Mouse (Mus musculus): ENCODE measurements around the gene Psmb7.
A peak's percentile ranks its signal among the peaks of the same experiment; 100 is the strongest.

Psmb7 gene

GRCm38 (mm10) chr2:38641761-38642160, 2.1 kb downstream of the Psmb7 start:
- no peak for DNase-seq (ENCODE audit: low read depth, low spot score)

- DNase-seq (ENCODE audit: low read depth, low spot score): peak; percentile 20
Measured at GRCm38 (mm10) chr2:38637716-38638267, 6.1 kb downstream of the Psmb7 start.

GRCm38 (mm10) chr2:38630574-38630973, 13.3 kb downstream of the Psmb7 start:
- no peak for DNase-seq (ENCODE audit: low read depth, low spot score)

- DNase-seq (ENCODE audit: low read depth, low spot score): no peak
Measured at GRCm38 (mm10) chr2:38629451-38629850, 14.4 kb downstream of the Psmb7 start.

- DNase-seq (ENCODE audit: low read depth, low spot score): no peak
Measured at GRCm38 (mm10) chr2:38628801-38629200, 15.1 kb downstream of the Psmb7 start.

- DNase-seq (ENCODE audit: low read depth, low spot score): no peak
Measured at GRCm38 (mm10) chr2:38623821-38624590, 19.9 kb downstream of the Psmb7 start.

GRCm38 (mm10) chr2:38623411-38623810, 20.5 kb downstream of the Psmb7 start:
- DNase-seq (ENCODE audit: low read depth, low spot score): no peak

GRCm38 (mm10) chr2:38621610-38622021, 22.3 kb downstream of the Psmb7 start:
- DNase-seq (ENCODE audit: low read depth, low spot score): no peak

- no peak for DNase-seq (ENCODE audit: low read depth, low spot score)
Measured at GRCm38 (mm10) chr2:38621076-38621475, 22.8 kb downstream of the Psmb7 start.

- DNase-seq (ENCODE audit: low read depth, low spot score): no peak
Measured at GRCm38 (mm10) chr2:38619777-38620176, 24.1 kb downstream of the Psmb7 start.

- DNase-seq (ENCODE audit: low read depth, low spot score): no peak
Measured at GRCm38 (mm10) chr2:38616956-38617872, 26.7 kb downstream of the Psmb7 start.

- DNase-seq (ENCODE audit: low read depth, low spot score): peak; percentile 52
Measured at GRCm38 (mm10) chr2:38616072-38616471, 27.8 kb downstream of the Psmb7 start.

GRCm38 (mm10) chr2:38614437-38614836, 29.4 kb downstream of the Psmb7 start:
- DNase-seq (ENCODE audit: low read depth, low spot score): no peak

GRCm38 (mm10) chr2:38613576-38613975, 30.3 kb downstream of the Psmb7 start:
- DNase-seq (ENCODE audit: low read depth, low spot score): no peak

- no peak for DNase-seq (ENCODE audit: low read depth, low spot score)
Measured at GRCm38 (mm10) chr2:38612596-38612995, 31.3 kb downstream of the Psmb7 start.

GRCm38 (mm10) chr2:38610161-38610560, 33.7 kb downstream of the Psmb7 start:
- peak; percentile 16 for DNase-seq (ENCODE audit: low read depth, low spot score)

GRCm38 (mm10) chr2:38609310-38609709, 34.6 kb downstream of the Psmb7 start:
- no peak for DNase-seq (ENCODE audit: low read depth, low spot score)

- DNase-seq (ENCODE audit: low read depth, low spot score): no peak
Measured at GRCm38 (mm10) chr2:38608831-38609309, 35.0 kb downstream of the Psmb7 start.

GRCm38 (mm10) chr2:38607716-38608115, 36.2 kb downstream of the Psmb7 start:
- no peak for DNase-seq (ENCODE audit: low read depth, low spot score)

- DNase-seq (ENCODE audit: low read depth, low spot score): no peak
Measured at GRCm38 (mm10) chr2:38600842-38601241, 43.0 kb downstream of the Psmb7 start.

- DNase-seq (ENCODE audit: low read depth, low spot score): no peak
Measured at GRCm38 (mm10) chr2:38598395-38598794, 45.5 kb downstream of the Psmb7 start.

GRCm38 (mm10) chr2:38597896-38598295, 46.0 kb downstream of the Psmb7 start:
- DNase-seq (ENCODE audit: low read depth, low spot score): peak; percentile 41
